Mouse (Mus musculus) liver, embryonic 16.5 days (tissue): ENCODE measurements around the gene Gm973. TPM values are rescaled to one million over a fixed set of nuclear protein-coding genes. Genes with fewer than 3 reads are reported as not detected.

Experiments
- ATAC-seq: fragments of 200-750 bp; cut with Nextera tagmentation; 2 replicates; pipeline ENCODE4 v1.8.0; 2017; ENCODE audit warnings: low read depth, mild to moderate bottlenecking, moderate number of reproducible peaks, moderate library complexity
- H3K27ac ChIP-seq: fragments of 300-500 bp; sonication (generic); 2 replicates; pipeline ENCODE4 v1.5.1; 2014; ENCODE audit warnings: mild to moderate bottlenecking, low read length
- H3K27me3 ChIP-seq: fragments of 300-500 bp; sonication (generic); 2 replicates; pipeline ENCODE4 v1.6.1; 2014; ENCODE audit warnings: low read depth, low read length, mixed read lengths; ENCODE audit not compliant: control insufficient read depth, insufficient read depth
- H3K36me3 ChIP-seq: fragments of 300-500 bp; sonication (generic); 2 replicates; pipeline ENCODE4 v1.6.1; 2014; ENCODE audit warnings: mild to moderate bottlenecking; ENCODE audit not compliant: control insufficient read depth, insufficient read depth
- H3K4me1 ChIP-seq: fragments of 300-500 bp; sonication (generic); 2 replicates; pipeline ENCODE4 v1.6.1; 2014; ENCODE audit warnings: low read depth, low read length, mixed read lengths; ENCODE audit not compliant: control insufficient read depth
- H3K4me2 ChIP-seq: fragments of 300-500 bp; sonication (generic); 2 replicates; pipeline ENCODE4 v1.6.1; 2014; ENCODE audit warnings: low read depth, low read length, mixed read lengths
- H3K4me3 ChIP-seq: fragments of 300-500 bp; sonication (generic); 2 replicates; pipeline ENCODE4 v1.5.1; 2014; ENCODE audit warnings: low read depth, mild to moderate bottlenecking, low read length
- H3K9ac ChIP-seq: fragments of 300-500 bp; sonication (generic); 2 replicates; pipeline ENCODE4 v1.6.1; 2014; ENCODE audit warnings: low read depth, low read length
- H3K9me3 ChIP-seq: fragments of 300-500 bp; sonication (generic); replicated peaks from 2 replicates; pipeline ENCODE4 v1.6.1; 2016; ENCODE audit warnings: low read length; ENCODE audit not compliant: control insufficient read depth
- WGBS: fragments of 180-500 bp; shearing (Covaris S2); extraction: QIAGEN DNeasy Blood & Tissue Kit; methylation state at CpG from one replicate; pipeline ENCODE4 v1.1.7; 2014; ENCODE audit not compliant: insufficient replicate concordance; 5-methylcytosine and 5-hydroxymethylcytosine counted together
- polyA plus RNA-seq: library from polyadenylated mRNA; unstranded; fragments of >200 nt; fragmentation: Nextera tagmentation; extraction: Ambion mirVana; gene quantifications from 2 replicates; pipeline ENCODE4 v1.2.1, GENCODE M21; 2015

The Gm973 gene
- polyA plus RNA-seq, 1 experiment from 2014 or later = not detected

DNA sequence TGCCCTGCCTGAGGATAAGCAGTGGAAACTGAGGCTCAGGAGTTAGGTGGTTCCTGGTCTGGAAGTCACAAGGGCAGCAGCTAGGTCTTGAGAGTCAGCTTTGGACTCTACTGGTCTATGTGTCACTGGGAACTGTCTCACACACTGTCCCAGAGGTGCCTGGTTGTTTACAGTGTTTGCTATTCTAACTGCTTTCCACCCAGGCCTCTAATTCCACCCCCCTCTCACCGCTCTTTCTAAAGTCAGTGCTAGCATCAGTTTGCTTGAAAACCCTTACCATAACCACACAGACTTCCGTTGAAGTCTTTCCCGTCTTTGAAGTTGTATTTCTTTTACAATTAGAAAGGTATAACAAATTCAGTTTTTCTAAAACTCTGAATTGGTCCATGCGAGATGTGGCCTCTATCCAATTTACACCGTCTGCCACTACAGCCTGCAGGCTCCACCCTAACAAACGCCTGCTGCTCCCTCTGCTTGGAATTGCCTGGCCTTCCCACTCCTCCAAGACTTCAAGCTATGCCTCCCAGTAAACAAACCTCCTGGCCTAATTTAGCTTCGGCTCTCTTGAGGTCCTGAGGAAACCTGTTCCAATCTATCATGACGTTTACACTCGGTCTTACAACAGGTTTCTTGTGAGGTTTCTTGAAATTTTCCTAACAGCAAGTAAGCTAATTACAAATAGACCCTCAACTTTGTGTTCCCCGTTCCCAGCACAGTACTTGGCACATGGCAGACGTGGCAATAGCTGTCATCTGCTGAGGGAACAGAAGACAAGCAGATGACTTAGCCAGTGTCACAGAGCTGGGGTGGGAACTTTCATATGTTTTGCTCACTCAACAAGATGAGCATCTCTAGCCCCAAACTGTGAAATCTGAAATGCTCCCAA, 86.7 kb downstream of the Gm973 start:
- Histone ChIP-seq H3K4me3 (no peak overlapping the region), H3K27ac (no peak overlapping the region), H3K4me1 (no peaks in the 10 kb centered on the region), H3K4me2 (no peak overlapping the region), H3K27me3 (no peaks in the 10 kb centered on the region), H3K9ac (no peak overlapping the region), H3K9me3 (no peaks in the 10 kb centered on the region), H3K36me3 (no peaks in the 10 kb centered on the region)
- ATAC-seq = no peak
- WGBS = 43% methylated on average over 11 of the region's 11 CpGs

DNA sequence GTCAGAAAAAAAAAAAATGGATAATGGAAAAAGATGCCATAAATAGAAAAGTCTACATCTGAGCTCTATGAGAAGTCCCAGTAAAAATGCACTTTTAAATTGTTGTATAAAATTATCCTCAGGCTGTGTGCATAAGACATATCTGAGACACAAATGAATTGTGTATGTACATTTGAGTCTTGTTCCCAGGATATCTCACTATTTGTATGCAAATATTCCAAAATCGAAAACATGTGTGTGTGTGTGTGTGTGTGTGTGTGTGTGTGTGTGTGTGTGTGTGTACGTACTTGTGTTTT, 87.3 kb downstream of the Gm973 start:
- Histone ChIP-seq H3K9me3 (no peaks in the 10 kb centered on the region), H3K4me1 (no peaks in the 10 kb centered on the region), H3K27me3 (no peaks in the 10 kb centered on the region), H3K36me3 (no peaks in the 10 kb centered on the region), H3K4me3 (no peak overlapping the region), H3K9ac (no peak overlapping the region), H3K4me2 (no peak overlapping the region), H3K27ac (no peak overlapping the region)
- ATAC-seq = no peak
- WGBS = 71% methylated on average over 2 of the region's 2 CpGs

DNA sequence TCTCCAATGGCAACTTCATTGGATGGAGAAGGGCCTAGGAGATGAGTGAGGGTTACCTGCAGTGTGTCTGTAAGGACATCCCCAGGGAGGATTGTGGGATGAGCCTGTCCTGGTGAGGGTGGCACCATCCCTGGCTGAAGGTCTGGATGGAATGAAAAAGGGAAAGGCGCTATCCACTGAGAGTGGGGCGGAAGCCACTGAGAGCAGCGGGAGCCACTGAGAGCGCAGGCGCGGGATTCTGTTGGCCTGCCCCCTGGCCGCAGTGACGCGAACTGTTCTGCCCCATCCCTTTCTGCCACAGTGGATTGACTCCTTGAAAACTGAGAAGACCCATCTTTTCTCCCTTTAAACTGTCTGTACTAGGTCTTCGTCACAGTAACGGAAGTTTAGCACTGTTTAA, 87.8 kb downstream of the Gm973 start:
- no peak for ATAC-seq
- Histone ChIP-seq H3K4me2 (no peak overlapping the region), H3K27me3 (no peaks in the 10 kb centered on the region), H3K9ac (no peak overlapping the region), H3K36me3 (no peaks in the 10 kb centered on the region), H3K4me3 (no peak overlapping the region), H3K27ac (no peak overlapping the region), H3K9me3 (no peaks in the 10 kb centered on the region), H3K4me1 (no peaks in the 10 kb centered on the region)
- 26% methylated on average over 11 of the region's 11 CpGs for WGBS

DNA sequence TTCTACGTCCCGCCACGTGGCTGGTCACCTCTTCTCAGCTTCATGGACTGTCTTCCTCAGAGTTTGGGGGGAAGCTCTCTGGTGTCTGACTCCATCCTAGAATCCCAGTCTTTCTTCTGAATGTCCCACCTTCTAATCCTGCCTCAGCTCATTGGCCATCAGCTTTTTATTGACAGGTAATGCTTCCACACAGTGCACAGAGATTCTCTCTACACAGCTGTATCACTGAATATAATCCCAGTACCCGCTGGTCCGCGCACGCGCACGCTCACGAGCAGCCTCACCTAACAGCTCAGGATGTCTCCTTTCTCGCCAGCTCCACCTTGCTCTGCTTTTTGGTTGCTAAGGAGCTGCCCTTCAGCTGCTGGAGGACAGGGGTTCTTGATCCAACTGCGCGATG, 90.4 kb downstream of the Gm973 start:
- no peak for ATAC-seq
- Histone ChIP-seq H3K4me3 (no peak overlapping the region), H3K4me2 (no peak overlapping the region), H3K9ac (no peak overlapping the region), H3K36me3 (no peaks in the 10 kb centered on the region), H3K27ac (no peak overlapping the region), H3K4me1 (no peaks in the 10 kb centered on the region), H3K9me3 (no peaks in the 10 kb centered on the region), H3K27me3 (no peaks in the 10 kb centered on the region)
- WGBS = 83% methylated on average over 13 of the region's 13 CpGs

DNA sequence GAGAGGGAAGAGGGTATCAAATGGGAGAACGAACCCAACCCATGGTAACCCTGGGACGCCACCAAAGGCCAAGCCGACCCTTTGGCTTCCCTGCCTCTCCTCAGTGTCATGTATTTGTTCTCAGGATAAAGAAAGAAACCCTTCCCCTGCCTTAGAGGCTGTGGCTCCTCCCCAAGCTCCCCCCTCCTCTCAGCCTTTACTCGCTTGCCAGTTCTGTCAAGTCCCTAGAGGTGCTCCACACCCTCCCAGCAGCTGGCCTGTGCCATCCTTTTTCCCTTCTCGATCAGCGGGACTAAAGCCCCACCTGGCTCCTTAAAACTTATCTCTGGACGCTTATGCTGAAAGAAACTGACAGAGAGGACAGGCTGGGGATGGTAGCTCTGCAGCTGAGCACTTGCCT, 91.0 kb downstream of the Gm973 start:
- no peak for ATAC-seq
- Histone ChIP-seq H3K4me2 (no peak overlapping the region), H3K9me3 (no peaks in the 10 kb centered on the region), H3K27me3 (no peaks in the 10 kb centered on the region), H3K4me3 (no peak overlapping the region), H3K9ac (no peak overlapping the region), H3K27ac (no peak overlapping the region), H3K36me3 (no peaks in the 10 kb centered on the region), H3K4me1 (no peaks in the 10 kb centered on the region)
- 62% methylated on average over 7 of the region's 7 CpGs for WGBS

DNA sequence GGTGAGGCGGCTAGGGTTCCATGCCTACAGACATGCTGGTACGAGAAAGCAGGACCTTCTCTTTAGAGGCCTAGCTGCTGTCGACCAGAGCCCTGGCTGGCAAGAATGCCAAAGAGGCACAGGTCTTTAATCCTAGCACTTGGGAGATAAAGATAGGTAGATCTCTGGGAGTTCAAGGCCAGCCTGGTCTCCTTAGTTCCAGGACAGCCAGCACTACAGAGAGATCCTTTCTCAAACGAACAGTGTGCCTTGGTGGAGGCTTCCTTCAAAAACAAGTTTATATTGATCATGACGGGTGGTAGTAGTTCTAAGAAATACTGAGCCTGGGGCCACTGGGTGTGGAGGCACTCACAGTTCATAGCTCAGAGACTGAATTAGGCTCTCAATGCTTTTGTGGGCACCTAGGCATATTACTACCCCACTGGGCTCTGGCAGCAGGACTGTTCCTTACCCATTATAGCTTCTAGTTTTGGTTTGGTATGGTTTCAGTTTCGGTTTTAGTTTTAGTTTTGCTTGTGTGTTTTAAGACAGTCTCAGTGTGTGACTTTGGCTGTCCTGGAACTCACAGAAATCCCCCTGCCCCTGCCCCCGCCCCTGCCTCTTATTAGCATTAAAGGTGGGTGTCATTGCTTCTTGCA, 92.2 kb downstream of the Gm973 start:
- ATAC-seq = no peak
- H3K36me3 ChIP-seq = no peaks in the 10 kb centered on the region
- H3K9ac ChIP-seq = no peak overlapping the region
- H3K27ac ChIP-seq = no peak overlapping the region
- H3K4me3 ChIP-seq = no peak overlapping the region
- H3K27me3 ChIP-seq = no peaks in the 10 kb centered on the region
- WGBS = 62% methylated on average over 7 of the region's 7 CpGs
- H3K9me3 ChIP-seq = no peaks in the 10 kb centered on the region
- no peaks in the 10 kb centered on the region for H3K4me1 ChIP-seq
- H3K4me2 ChIP-seq = no peak overlapping the region

DNA sequence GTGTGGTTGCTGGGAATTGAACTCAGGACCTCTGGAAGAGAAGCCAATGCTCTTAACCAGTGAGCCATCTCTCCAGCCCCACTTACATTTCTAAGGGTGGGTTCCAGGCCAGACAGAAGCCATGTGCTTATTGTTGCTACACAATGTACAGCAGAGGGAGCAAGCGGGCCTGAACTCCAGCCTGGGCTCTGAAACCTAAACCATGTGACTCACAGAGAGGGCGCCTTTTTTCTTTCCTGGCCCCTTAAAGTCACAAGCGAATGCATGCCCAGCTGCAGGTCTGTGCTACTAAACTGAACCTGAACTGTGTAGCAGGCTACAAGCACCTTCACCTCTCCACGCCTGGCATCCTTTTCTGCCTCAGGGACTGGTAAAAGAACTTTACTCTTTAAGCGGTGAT, 92.9 kb downstream of the Gm973 start:
- Histone ChIP-seq H3K9me3 (no peaks in the 10 kb centered on the region), H3K36me3 (no peaks in the 10 kb centered on the region), H3K9ac (no peak overlapping the region), H3K27ac (no peak overlapping the region), H3K27me3 (no peaks in the 10 kb centered on the region), H3K4me1 (no peaks in the 10 kb centered on the region), H3K4me2 (no peak overlapping the region), H3K4me3 (no peak overlapping the region)
- WGBS = 47% methylated on average over 5 of the region's 5 CpGs
- no peak for ATAC-seq

DNA sequence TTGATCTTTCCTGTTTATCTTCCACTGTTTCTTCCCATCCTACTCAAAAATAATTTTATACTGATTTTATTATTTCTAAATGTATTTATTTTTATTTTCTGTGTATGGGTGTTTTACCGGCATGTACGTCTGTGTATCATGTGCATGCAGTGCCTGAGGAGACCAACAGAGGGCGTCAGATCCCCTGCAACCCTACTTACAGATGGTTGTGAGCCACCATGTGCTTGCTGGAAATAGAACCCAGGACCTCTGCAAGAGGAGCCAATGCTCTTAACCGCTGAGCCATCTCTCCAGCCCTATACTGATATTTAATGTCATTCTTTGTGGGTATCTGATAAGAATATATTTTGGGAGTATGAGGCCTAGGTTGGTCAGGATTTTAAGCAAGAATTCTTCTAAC, 93.4 kb downstream of the Gm973 start:
- no peak overlapping the region for H3K4me2 ChIP-seq
- H3K4me1 ChIP-seq = no peaks in the 10 kb centered on the region
- no peak for ATAC-seq
- H3K4me3 ChIP-seq = no peak overlapping the region
- H3K27me3 ChIP-seq = no peaks in the 10 kb centered on the region
- H3K36me3 ChIP-seq = no peaks in the 10 kb centered on the region
- H3K27ac ChIP-seq = no peak overlapping the region
- no peak overlapping the region for H3K9ac ChIP-seq
- H3K9me3 ChIP-seq = no peaks in the 10 kb centered on the region
- 74% methylated on average over 4 of the region's 4 CpGs for WGBS

DNA sequence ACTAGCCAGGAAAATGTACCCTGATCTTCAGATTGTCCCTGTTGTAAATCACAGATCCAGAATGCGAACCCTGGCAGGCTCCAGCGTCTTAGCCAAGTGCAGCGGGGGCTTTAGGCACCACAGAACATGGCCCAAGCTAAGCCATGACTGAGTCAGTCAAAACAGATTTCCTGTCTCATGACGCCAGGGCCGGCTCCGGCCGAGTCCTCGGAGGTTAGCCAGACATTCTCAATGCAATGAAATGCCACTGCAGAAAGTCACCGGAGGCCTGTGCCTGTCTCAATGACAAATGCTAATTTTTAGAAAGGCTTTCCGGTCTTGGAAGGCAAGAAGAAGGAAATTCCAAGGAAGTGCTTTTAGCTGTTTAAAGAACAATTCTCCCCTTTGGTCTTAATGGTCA, 93.8 kb downstream of the Gm973 start:
- Histone ChIP-seq H3K4me1 (no peaks in the 10 kb centered on the region), H3K36me3 (no peaks in the 10 kb centered on the region), H3K4me2 (no peak overlapping the region), H3K9ac (no peak overlapping the region), H3K27ac (no peak overlapping the region), H3K4me3 (no peak overlapping the region), H3K9me3 (no peaks in the 10 kb centered on the region), H3K27me3 (no peaks in the 10 kb centered on the region)
- no peak for ATAC-seq
- WGBS = 53% methylated on average over 10 of the region's 10 CpGs
